ENCODE assay signal across 8 mouse cellular contexts in genomic region chr3:51481059-51481458, GRCm38 (mm10). TPM values are rescaled to one million over a fixed set of nuclear protein-coding genes. Genes with fewer than 3 reads are reported as not detected.
DNase-seq lines count a peak whose midpoint lies in the region; ATAC-seq and TF ChIP-seq lines count a peak whose summit lies in the region.
"Had no signal": no experiment of that assay in that cellular context is flagged by ENCODE, and none has a peak within 500 bp of the region (broad histone marks: within the 10 kb centered on the region; RNA-seq: fewer than 3 reads in every experiment).

No protein-coding gene starts in this region.

- TF ChIP-seq POLR2A in kidney, adult 2 months (IDR thresholded peaks at IDR 0.05; ENCODE audit: low read depth, low read length), result no peak
- TF ChIP-seq POLR2A in spleen, adult 2 months (IDR thresholded peaks at IDR 0.05; ENCODE audit: low read depth, low read length), result no peak

- H3K4me3 ChIP-seq in kidney, adult 2 months (ENCODE audit: insufficient read depth, low read depth, low read length), result no peak overlapping the region
- no peak overlapping the region for H3K4me3 ChIP-seq in kidney, embryonic 16.5 days (ENCODE audit: low read length)
- no peak overlapping the region for H3K4me3 ChIP-seq in ES-E14 (ENCODE audit: insufficient read depth in 1 of 2, low read depth in 1 of 2, low read length in 2 of 2, poor library complexity in 1 of 2, severe bottlenecking in 1 of 2)
- no peak overlapping the region for H3K4me3 ChIP-seq in liver, embryonic 14.5 days (ENCODE audit: insufficient read depth in 1 of 2, low read depth in 2 of 2, low read length in 2 of 2)
- H3K4me3 ChIP-seq in spleen, adult 2 months (ENCODE audit: extremely low read depth, insufficient read depth, insufficient read length), result no peak overlapping the region

- in situ Hi-C loops in ES-E14 (cut with MboI; ENCODE audit: low sequenced_read_pairs in 2 of 2, unreplicated experiment in 2 of 2), result loop anchor here in 1 of 2 experiments (25.0 kb wide), 1 partner anchor 756 kb away; no protein-coding TSS in a partner anchor

- peak; percentile 37 for TF ChIP-seq CTCF in kidney, adult 2 months (conservative IDR thresholded peaks at IDR 0.05; ENCODE audit: insufficient read depth, insufficient read length, low read depth, low read length)
- TF ChIP-seq CTCF in liver, embryonic 14.5 days (IDR thresholded peaks at IDR 0.05; ENCODE audit: low read depth), result peak; percentile 78
- TF ChIP-seq CTCF in spleen, adult 2 months (IDR thresholded peaks at IDR 0.05; ENCODE audit: extremely low read depth, insufficient read depth, insufficient read length, insufficient replicate concordance), result peak; percentile 38; the same call in 1 of the 2 replicates

- H3K27me3 ChIP-seq in kidney, adult 2 months (replicated peaks; ENCODE audit: control insufficient read depth, insufficient read depth, low read length), result no peaks in the 10 kb centered on the region
- no peaks in the 10 kb centered on the region for H3K27me3 ChIP-seq in kidney, embryonic 16.5 days (ENCODE audit: insufficient read depth, low read length)
- no peaks in the 10 kb centered on the region for H3K27me3 ChIP-seq in liver, embryonic 14.5 days (ENCODE audit: control insufficient read depth, insufficient read depth, low read length)
- no peaks in the 10 kb centered on the region for H3K27me3 ChIP-seq in spleen, adult 2 months (ENCODE audit: control insufficient read depth, insufficient read depth, low read length)

- TF ChIP-seq EP300 in liver, embryonic 14.5 days (IDR thresholded peaks at IDR 0.05; ENCODE audit: low read depth), result no peak

- no peaks in the 10 kb centered on the region for H3K36me3 ChIP-seq in kidney, adult 2 months (ENCODE audit: control insufficient read depth, insufficient read depth, low read length)
- H3K36me3 ChIP-seq in kidney, embryonic 16.5 days (ENCODE audit: insufficient read depth, low read length), result no peaks in the 10 kb centered on the region
- no peaks in the 10 kb centered on the region for H3K36me3 ChIP-seq in ES-E14 (ENCODE audit: control insufficient read depth, insufficient read depth, low read length, poor library complexity, severe bottlenecking)
- H3K36me3 ChIP-seq in liver, embryonic 14.5 days (replicated peaks; ENCODE audit: control insufficient read depth, insufficient read depth, low read depth), result no peaks in the 10 kb centered on the region
- H3K36me3 ChIP-seq in spleen, adult 2 months (ENCODE audit: control insufficient read depth, insufficient read depth, low read length), result no peaks in the 10 kb centered on the region

- no peaks in the 10 kb centered on the region for H3K9me3 ChIP-seq in kidney, embryonic 16.5 days (ENCODE audit: low read length)
- no peaks in the 10 kb centered on the region for H3K9me3 ChIP-seq in ES-E14 (ENCODE audit: control insufficient read depth, insufficient read depth, low read depth, low read length)
- H3K9me3 ChIP-seq in liver, embryonic 14.5 days (ENCODE audit: control insufficient read depth, low read length), result no peaks in the 10 kb centered on the region

- no peak for ATAC-seq in kidney, embryonic 16.5 days (ENCODE audit: low FRiP score, low TSS enrichment)
- ATAC-seq in liver, embryonic 14.5 days (ENCODE audit: insufficient read depth), result no peak

- no peak overlapping the region for H3K27ac ChIP-seq in kidney, adult 2 months (ENCODE audit: insufficient read depth, low read depth, low read length)
- H3K27ac ChIP-seq in kidney, embryonic 16.5 days (ENCODE audit: low read length), result no peak overlapping the region
- no peak overlapping the region for H3K27ac ChIP-seq in ES-E14 (ENCODE audit: insufficient read depth, low read depth, low read length, poor library complexity, severe bottlenecking)
- no peak overlapping the region for H3K27ac ChIP-seq in liver, embryonic 14.5 days
- no peak overlapping the region for H3K27ac ChIP-seq in spleen, adult 2 months (ENCODE audit: insufficient read depth, low read length)
- H3K27ac ChIP-seq: macrophage had no signal

- DNase-seq in kidney, adult 2 months, result peak; percentile 50
- DNase-seq in ES-E14 (ENCODE audit: low read depth, low spot score), result peak; percentile 42
- peak; percentile 70 for DNase-seq in brain, adult 2 months (ENCODE audit: low read depth, low spot score)
- peak; percentile 47 for DNase-seq in gastrocnemius, postnatal 10 days
- DNase-seq in liver, embryonic 14.5 days (ENCODE audit: low read depth in 3 of 3, low spot score in 3 of 3), result peak; percentile 28 to 44 (median 36)
- DNase-seq in spleen, adult 2 months (ENCODE audit: low read depth in 1 of 2, low spot score in 2 of 2), result peak; percentile 39 to 45

- H3K4me1 ChIP-seq in kidney, adult 2 months (ENCODE audit: control insufficient read depth, insufficient read depth, low read length), result peaks cover 4% of the 10 kb centered on the region; the same call in 1 of the 2 replicates
- peaks cover 18% of the 10 kb centered on the region for H3K4me1 ChIP-seq in kidney, embryonic 16.5 days (ENCODE audit: insufficient read depth, low read length)
- H3K4me1 ChIP-seq in ES-E14 (ENCODE audit: control insufficient read depth in 2 of 2, insufficient read depth in 2 of 2, low read length in 2 of 2, poor library complexity in 1 of 2), result no peaks in the 10 kb centered on the region
- peaks cover 5 to 8% of the 10 kb centered on the region in 2 experiments; a peak in 3 of 4 replicates for H3K4me1 ChIP-seq in liver, embryonic 14.5 days (replicated peaks; ENCODE audit: control insufficient read depth in 2 of 2, insufficient read depth in 2 of 2, low read length in 1 of 2)
- peaks cover 7% of the 10 kb centered on the region; the same call in 1 of the 2 replicates for H3K4me1 ChIP-seq in spleen, adult 2 months (ENCODE audit: control insufficient read depth, insufficient read depth, insufficient read length)

- no peak overlapping the region for H3K4me2 ChIP-seq in kidney, embryonic 16.5 days (replicated peaks; ENCODE audit: low read depth, low read length)
- H3K4me2 ChIP-seq in liver, embryonic 14.5 days (ENCODE audit: low read depth), result no peak overlapping the region

- H3K9ac ChIP-seq in kidney, embryonic 16.5 days (replicated peaks; ENCODE audit: low read length), result no peak overlapping the region
- no peak overlapping the region for H3K9ac ChIP-seq in ES-E14 (ENCODE audit: insufficient read depth, low read depth, low read length, poor library complexity, severe bottlenecking)
- H3K9ac ChIP-seq in liver, embryonic 14.5 days (replicated peaks), result no peak overlapping the region

TF ChIP-seq in ES-E14, 5 proteins besides CTCF, POLR2A, EP300 and RAD21:
- no peak for TF ChIP-seq MAFK (IDR thresholded peaks at IDR 0.05; ENCODE audit: insufficient read depth, low read depth, low read length)
- peak; percentile 47; the same call in 1 of the 2 replicates for TF ChIP-seq ZNF384 (IDR thresholded peaks at IDR 0.05; ENCODE audit: low read depth, low read length)
- peak; percentile 36; the same call in 1 of the 2 replicates for TF ChIP-seq ZC3H11A (IDR thresholded peaks at IDR 0.05; ENCODE audit: borderline replicate concordance, low read depth, low read length)
TF ChIP-seq in ES-E14: peak in this region for 2.

RNA-seq across cellular contexts. Expression of gene Rab33b, which starts 2.7 kb away (rescaled TPM):
- polyA plus RNA-seq in kidney, adult 2 months (2012; rRNA removed), result 6.8 and 7.7 TPM in 2 replicates
- 22.5 and 23.2 TPM in 2 replicates for polyA plus RNA-seq in kidney, embryonic 16.5 days (2015; fragmentation: Nextera tagmentation; extraction: Ambion mirVana)
- 4.0 and 7.5 TPM in 2 replicates for total RNA-seq in ES-E14 (2012; rRNA removed)
- 10 to 100 TPM; 12.1 to 13.4 TPM for total RNA-seq in gastrocnemius, postnatal 10 days (2021)
- 1.7 and 2.0 TPM in 2 replicates for polyA plus RNA-seq in liver, embryonic 14.5 days (2012; rRNA removed)
- polyA plus RNA-seq in liver, embryonic 14.5 days (2014; fragmentation: Nextera tagmentation; extraction: Ambion mirVana), result 3.6 TPM in 2 replicates
- 6.9 and 13.3 TPM in 2 replicates for polyA plus RNA-seq in spleen, adult 2 months (2012; rRNA removed)
